Mouse (Mus musculus) MEL-GATA-1-ER (cell line): ENCODE measurements at regions not wholly inside any gene's neighbourhood (a gene's known extent, or its start where the extent isn't known, plus 50 kb on each side); places are given as distances from the start of the nearest gene placed in this dataset.

ENCODE experiments used
- DNase-seq: peaks from one replicate; pipeline ENCODE4 v3.0.0-alpha.2; 2012; ENCODE audit warnings: low read depth; ENCODE audit errors: extremely low read depth

DNA sequence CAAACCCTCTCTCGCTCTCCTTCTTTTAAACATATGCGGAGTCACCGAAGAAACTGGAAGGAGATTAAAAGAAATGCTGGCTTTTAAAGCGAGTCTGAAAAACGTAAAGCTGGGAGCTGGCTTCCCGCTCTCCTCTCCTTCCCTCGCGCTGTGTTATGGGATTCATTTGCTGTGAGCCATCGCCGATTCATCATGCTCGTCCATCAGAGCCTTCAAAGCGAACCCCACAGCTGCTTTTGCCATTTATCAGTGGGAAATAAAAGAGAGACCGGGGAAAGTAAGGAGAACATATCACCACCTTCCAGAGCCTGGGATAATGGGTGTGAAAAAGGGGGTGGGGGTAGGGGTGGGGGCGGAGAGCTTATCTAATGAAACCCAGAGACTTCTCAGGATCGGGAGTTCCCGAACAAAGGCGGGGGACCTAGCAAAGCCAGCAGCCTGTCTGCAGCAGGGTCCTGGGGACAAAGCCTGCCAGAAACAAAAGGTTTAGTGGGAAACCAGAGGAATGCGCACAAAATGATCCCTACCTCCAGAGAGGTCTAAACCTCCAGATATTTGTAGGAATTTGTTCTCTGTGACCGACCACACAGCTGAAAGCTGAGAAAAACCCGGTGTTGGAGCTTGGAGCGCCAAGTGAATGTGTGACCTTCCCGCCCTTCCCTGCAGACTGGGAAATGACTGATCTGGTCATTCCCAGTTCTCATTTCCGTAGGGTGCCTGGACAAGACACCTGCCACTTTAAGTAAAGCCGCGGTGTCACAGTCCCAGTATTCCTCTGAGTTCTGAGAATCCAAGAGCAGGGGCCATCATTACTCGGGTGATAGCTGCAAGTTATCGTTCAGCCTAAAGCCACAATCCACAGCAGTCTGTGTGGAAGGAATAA is 73.9 kb upstream of the Lrig1 start:
- no peak for DNase-seq

DNA sequence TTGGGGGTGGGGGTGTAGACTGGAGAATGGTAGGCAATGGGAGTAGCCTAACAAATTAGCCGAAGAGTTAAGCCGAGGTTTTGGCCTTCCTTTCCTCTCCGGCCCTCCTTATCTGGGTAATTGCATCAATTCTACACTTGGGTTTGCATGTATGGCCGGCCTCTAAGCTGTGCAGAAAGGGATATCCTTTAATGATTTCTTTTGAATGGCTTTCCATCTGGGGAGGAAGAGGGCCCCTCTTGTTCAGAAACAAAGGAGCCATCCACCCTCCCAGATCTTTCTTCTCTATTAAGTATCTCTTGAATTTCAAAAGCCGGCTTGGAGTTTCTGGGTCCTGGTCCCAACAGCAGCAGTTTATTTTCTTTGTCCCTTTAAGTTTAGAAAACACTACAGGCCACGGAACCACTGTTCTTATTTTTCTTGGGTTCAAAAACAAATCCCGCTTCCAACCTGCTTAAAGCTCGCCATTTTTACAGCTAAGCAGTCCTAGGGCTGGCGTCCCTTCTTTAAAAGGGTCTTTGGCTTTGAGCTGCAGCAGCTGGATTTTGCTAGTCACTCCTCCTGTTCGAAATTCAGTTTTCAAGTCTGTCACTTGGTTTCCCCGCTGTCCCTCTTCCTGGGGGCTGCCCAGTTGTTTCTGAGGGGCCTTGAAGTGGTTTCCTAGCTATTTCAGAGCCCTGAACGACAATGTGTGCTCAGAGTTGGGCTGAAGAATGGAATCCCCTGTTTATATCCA is 73.1 kb upstream of the Lrig1 start:
- DNase-seq = no peak

DNA sequence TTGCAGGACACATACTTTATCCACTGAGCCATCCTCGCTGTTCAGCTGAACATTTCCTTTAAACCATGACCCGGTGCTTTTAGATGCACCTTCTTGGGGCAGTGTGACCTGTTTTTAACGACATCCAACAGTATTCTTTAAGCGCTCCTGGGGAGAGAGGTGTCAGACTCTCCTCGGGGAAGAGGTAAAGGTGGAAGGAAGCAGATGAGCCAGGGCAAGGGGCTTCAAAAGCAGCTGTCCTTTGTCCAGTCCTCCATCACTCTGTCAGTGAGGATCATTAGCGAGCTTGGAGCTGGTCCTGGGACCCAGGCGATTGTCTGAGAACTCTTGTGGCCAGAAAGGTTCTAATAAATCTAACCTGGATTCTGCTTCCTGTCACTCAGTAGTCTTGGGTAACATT is 72.4 kb upstream of the Lrig1 start:
- DNase-seq = no peak

DNA sequence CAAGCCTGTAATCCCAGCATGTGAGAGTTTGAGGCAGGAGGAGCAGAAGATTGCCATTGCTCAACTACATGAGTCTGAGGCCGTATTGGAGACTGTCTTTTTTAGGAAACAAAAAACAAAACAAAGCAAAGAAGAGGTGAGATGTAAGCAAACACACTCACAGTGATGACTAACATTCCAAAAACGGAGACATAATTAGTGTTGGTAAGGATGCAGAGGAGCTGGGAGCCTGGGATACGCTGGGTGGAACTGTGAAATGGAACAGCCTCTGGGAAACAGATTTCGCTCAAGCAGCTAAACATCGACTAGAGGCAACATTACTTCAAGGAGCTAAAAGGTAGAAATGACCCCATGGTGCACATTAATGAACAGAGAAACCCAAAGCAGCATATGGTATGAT is 68.3 kb upstream of the Lrig1 start:
- DNase-seq = no peak

DNA sequence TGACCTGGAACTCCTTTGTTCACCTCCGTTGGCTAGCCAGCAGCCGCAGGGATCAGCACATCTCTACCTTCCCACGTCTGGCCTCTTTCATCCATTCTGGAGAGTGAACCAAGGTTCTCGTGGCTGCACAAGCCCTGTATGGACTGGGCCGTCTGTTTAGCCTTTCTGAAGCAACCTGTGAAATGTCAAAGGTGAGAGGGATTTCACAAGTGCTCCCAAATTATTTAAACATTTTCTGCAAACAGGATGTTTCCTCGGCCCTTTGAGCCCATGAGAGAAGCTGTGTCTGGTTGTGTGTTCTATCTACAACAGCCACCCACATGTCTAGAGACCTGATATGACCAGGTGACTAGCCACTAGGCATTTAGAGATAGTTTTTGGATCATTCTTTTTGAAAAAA is 65.8 kb upstream of the Lrig1 start:
- DNase-seq = no peak

DNA sequence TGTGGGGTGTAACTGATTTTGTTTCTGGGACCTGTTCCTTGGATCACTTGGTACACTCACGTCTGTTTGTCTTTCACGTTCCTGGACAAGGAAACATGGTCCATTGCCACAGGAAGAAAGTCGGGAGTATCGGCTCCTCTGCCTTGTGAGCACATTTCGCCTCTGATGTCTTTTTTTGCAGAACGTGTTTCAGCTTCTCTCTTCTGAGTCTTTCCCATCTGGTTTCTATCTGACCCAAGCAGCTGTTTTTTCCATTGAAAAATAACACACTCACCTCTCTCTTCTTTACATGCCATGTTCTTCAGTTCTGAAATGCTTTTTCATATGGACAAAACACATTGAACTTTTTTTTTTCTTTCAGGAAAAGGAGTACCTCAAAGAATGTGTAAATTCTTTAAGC is 61.4 kb upstream of the Lrig1 start:
- DNase-seq = no peak

DNA sequence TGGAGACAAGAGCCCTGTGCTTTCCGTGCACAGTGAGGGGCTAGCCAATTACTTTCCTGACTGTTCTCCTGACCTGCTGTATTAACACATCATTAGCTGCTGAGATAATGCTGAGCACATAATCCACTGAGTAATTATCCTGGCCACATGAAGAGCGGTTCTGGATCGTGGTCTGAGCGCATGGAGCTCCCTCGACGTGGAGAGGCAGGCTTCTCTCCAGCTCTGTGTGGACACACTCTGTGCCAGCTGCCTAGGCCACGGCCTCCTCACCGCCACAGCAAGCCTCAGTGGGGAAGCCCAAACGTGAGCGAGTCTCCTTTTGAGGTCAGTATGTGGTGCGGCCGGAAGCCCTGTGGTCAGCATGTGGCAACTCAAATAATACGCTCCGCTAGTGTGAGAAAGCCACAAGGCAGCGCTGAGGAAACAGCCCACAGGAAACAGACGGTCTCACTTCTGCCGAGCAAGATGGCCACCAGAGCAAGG is 60.7 kb upstream of the Lrig1 start:
- DNase-seq = no peak

DNA sequence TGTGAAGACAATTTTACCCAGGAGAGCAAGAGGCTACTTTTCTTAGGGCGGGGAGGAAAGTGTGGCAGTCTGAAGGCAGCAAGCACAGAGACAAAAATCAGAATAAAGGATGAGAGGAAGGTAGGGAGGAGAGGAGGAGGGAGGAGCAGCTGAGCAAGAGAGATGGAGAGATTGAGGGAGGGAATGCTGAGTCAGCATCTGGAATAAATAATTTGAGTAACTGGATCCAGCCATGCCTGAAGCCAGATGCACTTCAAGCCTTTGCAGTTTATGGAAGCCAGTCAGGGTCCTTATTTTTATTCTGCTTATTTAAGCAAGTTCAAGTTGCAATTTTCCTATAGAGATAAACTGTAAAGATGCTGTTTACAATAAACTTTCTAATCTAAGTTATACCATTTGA is 59.7 kb upstream of the Lrig1 start:
- no peak for DNase-seq

DNA sequence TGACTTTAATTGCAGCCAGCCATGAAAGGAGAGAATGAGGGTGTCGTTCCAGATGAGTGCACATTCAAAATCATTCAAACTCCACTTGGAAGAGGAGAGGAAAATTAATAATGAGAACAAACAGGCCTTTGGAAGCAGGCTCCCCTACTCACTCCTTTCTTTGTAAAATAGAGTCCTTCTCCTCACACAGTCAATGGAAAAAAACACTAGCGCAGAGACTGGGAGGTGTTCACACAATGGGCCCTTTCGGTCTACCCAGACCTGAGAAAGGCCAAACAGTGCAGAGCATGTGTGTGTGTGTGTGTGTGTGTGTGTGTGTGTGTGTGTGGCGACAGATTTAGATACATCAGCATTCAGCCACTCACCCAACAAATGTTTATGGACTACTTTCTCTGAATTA is 56.0 kb upstream of the Lrig1 start:
- DNase-seq = no peak

DNA sequence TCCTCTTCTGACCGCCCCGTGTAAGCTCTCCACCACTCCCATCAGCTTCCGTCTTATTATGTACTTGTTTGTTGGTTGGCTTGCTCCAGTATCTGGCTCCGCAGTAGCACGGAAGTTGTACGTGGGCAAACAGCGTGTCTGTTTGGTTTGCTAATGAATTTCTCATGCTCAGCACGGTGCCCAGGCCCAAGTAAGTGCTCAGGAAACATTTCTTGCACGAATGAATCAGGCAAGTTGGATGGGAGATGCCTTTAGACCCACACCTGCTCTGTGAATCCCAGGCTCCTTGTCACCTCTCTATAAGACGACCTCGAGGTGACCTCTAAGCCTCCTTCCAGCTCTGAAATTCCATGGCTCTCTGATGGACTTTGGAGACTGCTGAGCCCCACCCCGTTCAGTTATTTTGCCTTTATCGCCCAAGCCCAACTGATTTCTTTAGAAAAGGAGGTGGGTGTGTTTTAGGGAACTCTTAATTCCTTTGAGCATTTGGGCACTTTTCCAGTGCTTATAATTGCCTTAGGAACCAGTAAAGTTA is 55.4 kb upstream of the Lrig1 start:
- no peak for DNase-seq

DNA sequence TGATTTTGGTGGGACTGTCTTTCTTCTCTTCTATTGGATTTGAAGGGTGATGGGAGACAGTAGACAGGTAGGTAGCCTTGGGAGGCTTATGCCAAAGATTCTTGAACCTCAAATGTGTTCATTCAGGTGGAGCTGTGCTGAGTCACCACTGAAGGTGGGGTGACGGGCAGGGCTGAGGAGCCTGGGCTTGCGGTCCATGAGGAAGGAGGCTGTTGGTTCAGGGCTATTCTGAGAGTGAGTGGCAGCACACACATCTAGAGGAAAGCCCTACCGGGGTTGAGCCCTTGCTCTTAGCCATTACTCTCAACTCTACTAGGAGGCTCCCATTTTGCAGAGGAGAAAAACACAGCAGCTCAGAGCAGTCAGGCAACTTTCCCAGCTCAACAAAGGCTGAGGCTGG is 54.6 kb upstream of the Lrig1 start:
- no peak for DNase-seq

DNA sequence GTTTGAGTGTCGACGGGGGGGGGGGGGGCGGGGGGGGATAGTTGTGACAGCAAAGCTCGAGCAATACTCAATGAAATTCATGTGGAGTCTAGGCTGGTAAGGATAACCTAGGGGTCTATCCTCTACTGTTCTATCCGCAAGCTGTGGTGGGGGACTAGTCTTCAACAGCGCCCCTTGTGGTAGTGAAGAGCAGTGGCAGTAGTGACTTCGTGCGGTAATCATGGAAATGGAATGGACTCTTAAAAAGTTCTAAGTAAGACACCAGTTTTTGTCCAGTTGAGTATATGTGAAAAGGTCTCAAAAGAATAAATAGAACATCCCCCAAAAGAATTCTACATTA is 51.1 kb upstream of the Lrig1 start:
- no peak for DNase-seq

DNA sequence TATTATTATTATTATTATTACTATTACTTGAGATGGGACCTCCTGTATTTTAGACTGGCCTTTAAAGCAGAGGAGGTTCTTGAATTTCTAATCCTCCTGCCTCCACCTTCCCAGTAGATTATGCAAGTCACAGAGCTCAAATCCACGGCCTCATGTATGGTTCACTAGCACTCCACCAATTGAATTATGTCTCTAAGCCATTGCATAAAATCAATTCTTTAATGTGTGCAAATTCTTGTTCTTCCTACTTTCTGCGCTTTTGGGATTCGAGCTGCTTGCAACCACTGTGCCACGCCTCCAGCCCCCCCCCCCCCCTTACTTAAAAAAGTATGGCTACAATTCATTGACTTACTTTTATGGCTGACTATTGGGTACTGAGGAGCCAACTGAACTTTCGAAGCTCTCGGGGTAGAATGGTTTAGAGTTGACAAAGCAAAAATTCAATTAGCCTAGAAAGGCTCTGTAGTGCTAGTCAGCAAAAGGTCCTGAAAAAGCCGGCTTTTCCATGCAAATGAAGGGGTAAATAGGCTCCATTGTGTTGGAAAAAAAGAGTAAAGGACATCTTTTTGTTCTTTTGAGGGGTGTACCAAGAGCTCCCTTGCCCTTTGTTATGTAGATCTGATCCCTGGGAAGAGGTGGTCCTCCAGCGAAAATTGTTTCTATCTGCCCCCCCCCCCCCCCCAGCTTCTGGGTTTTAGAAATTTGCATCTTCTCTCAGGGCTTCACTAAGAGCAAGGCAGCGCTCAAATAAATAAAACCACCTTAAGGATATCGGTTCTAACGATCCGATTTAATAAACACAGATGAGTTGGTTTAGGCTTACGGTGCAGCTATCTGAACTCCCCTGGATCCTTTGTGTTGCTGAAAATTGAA is 50.5 kb upstream of the Lrig1 start:
- no peak for DNase-seq
